Mouse (Mus musculus) erythroblast, adult 5-6 weeks (primary cell): ENCODE data around the gene Mcpt8. TPM values are rescaled to one million over a fixed set of nuclear protein-coding genes. Genes with fewer than 3 reads are reported as not detected.

Experiments used
- total RNA-seq, 2 experiments: library from RNA; stranded (forward) in 1 of 2; stranded (reverse) in 1 of 2; fragments of 150-400 nt in 1 of 2; fragments of 200-764, 138-1000 nt in 1 of 2; gene quantifications; 2 replicates each; pipeline versions ENCODE4 v1.2.3 to v1.2.4; 2015 to 2017; ENCODE audit warnings: low replicate concordance in 2 of 2

The Mcpt8 gene
- total RNA-seq, 2 experiments from 2014 or later = 98.4 to 205 TPM

Other genes starting within 250 kb of the Mcpt8 start
- gene Nynrin, start 231.3 kb downstream of the Mcpt8 start, total RNA-seq (2015; ENCODE audit: low replicate concordance) = 0.38 and 0.84 TPM in 2 replicates
- gene Nynrin, start 231.3 kb downstream of the Mcpt8 start, total RNA-seq (2017; ENCODE audit: low replicate concordance) = 0.42 and 0.77 TPM in 2 replicates
- gene Cbln3, start 200.9 kb downstream of the Mcpt8 start, total RNA-seq (2015; ENCODE audit: low replicate concordance) = not detected in 2 replicates
- gene Cbln3, start 200.9 kb downstream of the Mcpt8 start, total RNA-seq (2017; ENCODE audit: low replicate concordance) = 0.14 TPM in 1 of 2 replicates, not detected in the other
- 30.7 and 36.4 TPM in 2 replicates for gene Khnyn, start 200.3 kb downstream of the Mcpt8 start, total RNA-seq (2015; ENCODE audit: low replicate concordance)
- gene Khnyn, start 200.3 kb downstream of the Mcpt8 start, total RNA-seq (2017; ENCODE audit: low replicate concordance) = 122 and 126 TPM in 2 replicates
- gene Sdr39u1, start 185.0 kb downstream of the Mcpt8 start, total RNA-seq (2015; ENCODE audit: low replicate concordance) = 1.3 TPM in 2 replicates
- 3.5 and 10.6 TPM in 2 replicates for gene Sdr39u1, start 185.0 kb downstream of the Mcpt8 start, total RNA-seq (2017; ENCODE audit: low replicate concordance)
- not detected in 2 replicates for gene Cma1, start 140.6 kb downstream of the Mcpt8 start, total RNA-seq (2015; ENCODE audit: low replicate concordance)
- not detected in 2 replicates for gene Cma1, start 140.6 kb downstream of the Mcpt8 start, total RNA-seq (2017; ENCODE audit: low replicate concordance)
- gene Cma2, start 134.3 kb downstream of the Mcpt8 start, total RNA-seq (2015; ENCODE audit: low replicate concordance) = not detected in 2 replicates
- not detected in 2 replicates for gene Cma2, start 134.3 kb downstream of the Mcpt8 start, total RNA-seq (2017; ENCODE audit: low replicate concordance)
- gene Mcpt1, start 67.3 kb downstream of the Mcpt8 start, total RNA-seq (2015; ENCODE audit: low replicate concordance) = not detected in 2 replicates
- not detected in 2 replicates for gene Mcpt1, start 67.3 kb downstream of the Mcpt8 start, total RNA-seq (2017; ENCODE audit: low replicate concordance)
- gene Mcpt9, start 54.8 kb downstream of the Mcpt8 start, total RNA-seq (2015; ENCODE audit: low replicate concordance) = not detected in 2 replicates
- not detected in 2 replicates for gene Mcpt9, start 54.8 kb downstream of the Mcpt8 start, total RNA-seq (2017; ENCODE audit: low replicate concordance)
- not detected in 2 replicates for gene Mcpt2, start 43.2 kb downstream of the Mcpt8 start, total RNA-seq (2015; ENCODE audit: low replicate concordance)
- 0.84 TPM in 1 of 2 replicates, not detected in the other for gene Mcpt2, start 43.2 kb downstream of the Mcpt8 start, total RNA-seq (2017; ENCODE audit: low replicate concordance)
- gene Mcpt4, start 23.0 kb downstream of the Mcpt8 start, total RNA-seq (2015; ENCODE audit: low replicate concordance) = not detected in 2 replicates
- not detected in 2 replicates for gene Mcpt4, start 23.0 kb downstream of the Mcpt8 start, total RNA-seq (2017; ENCODE audit: low replicate concordance)
- gene Ctsg, start 17.3 kb upstream of the Mcpt8 start, total RNA-seq (2015; ENCODE audit: low replicate concordance) = 413 and 487 TPM in 2 replicates
- 257 and 291 TPM in 2 replicates for gene Ctsg, start 17.3 kb upstream of the Mcpt8 start, total RNA-seq (2017; ENCODE audit: low replicate concordance)
- gene Gzme, start 35.4 kb upstream of the Mcpt8 start, total RNA-seq (2015; ENCODE audit: low replicate concordance) = not detected in 2 replicates
- gene Gzme, start 35.4 kb upstream of the Mcpt8 start, total RNA-seq (2017; ENCODE audit: low replicate concordance) = not detected in 2 replicates
- not detected in 2 replicates for gene Gzmd, start 47.3 kb upstream of the Mcpt8 start, total RNA-seq (2015; ENCODE audit: low replicate concordance)
- not detected in 2 replicates for gene Gzmd, start 47.3 kb upstream of the Mcpt8 start, total RNA-seq (2017; ENCODE audit: low replicate concordance)
- gene Gzmg, start 74.3 kb upstream of the Mcpt8 start, total RNA-seq (2015; ENCODE audit: low replicate concordance) = not detected in 2 replicates
- gene Gzmg, start 74.3 kb upstream of the Mcpt8 start, total RNA-seq (2017; ENCODE audit: low replicate concordance) = not detected in 2 replicates
- not detected in 2 replicates for gene Gzmn, start 89.3 kb upstream of the Mcpt8 start, total RNA-seq (2015; ENCODE audit: low replicate concordance)
- not detected in 2 replicates for gene Gzmn, start 89.3 kb upstream of the Mcpt8 start, total RNA-seq (2017; ENCODE audit: low replicate concordance)
- not detected in 2 replicates for gene Gzmf, start 126.1 kb upstream of the Mcpt8 start, total RNA-seq (2015; ENCODE audit: low replicate concordance)
- gene Gzmf, start 126.1 kb upstream of the Mcpt8 start, total RNA-seq (2017; ENCODE audit: low replicate concordance) = not detected in 2 replicates
- gene Gzmc, start 149.4 kb upstream of the Mcpt8 start, total RNA-seq (2015; ENCODE audit: low replicate concordance) = not detected in 2 replicates
- not detected in 2 replicates for gene Gzmc, start 149.4 kb upstream of the Mcpt8 start, total RNA-seq (2017; ENCODE audit: low replicate concordance)
- gene Gzmb, start 177.0 kb upstream of the Mcpt8 start, total RNA-seq (2015; ENCODE audit: low replicate concordance) = 1.3 TPM in 1 of 2 replicates, not detected in the other
- not detected in 2 replicates for gene Gzmb, start 177.0 kb upstream of the Mcpt8 start, total RNA-seq (2017; ENCODE audit: low replicate concordance)